Mouse (Mus musculus) limb, embryonic 14.5 days (tissue): ENCODE measurements at regions not wholly inside any gene's neighbourhood (a gene's known extent, or its start where the extent isn't known, plus 50 kb on each side); places are given as distances from the start of the nearest gene placed in this dataset.

Experiments
- ATAC-seq: fragments of 200-750 bp; cut with Nextera tagmentation; 2 replicates; pipeline ENCODE4 v1.8.0; 2017; ENCODE audit warnings: low read depth, moderate number of reproducible peaks, moderate TSS enrichment; ENCODE audit not compliant: low FRiP score
- DNase-seq: peaks from one replicate; pipeline ENCODE4 v3.0.0-alpha.2; 2015; ENCODE audit warnings: low spot score
- H3K27ac ChIP-seq: fragments of 300-500 bp; sonication (generic); replicated peaks from 2 replicates; pipeline ENCODE4 v1.5.1; 2014; ENCODE audit warnings: low read depth, mild to moderate bottlenecking, low read length, moderate library complexity, mixed read lengths
- H3K27me3 ChIP-seq: fragments of 300-500 bp; sonication (generic); 2 replicates; pipeline ENCODE4 v1.6.1; 2014; ENCODE audit warnings: low read length, mixed read lengths; ENCODE audit not compliant: control insufficient read depth, insufficient read depth
- H3K36me3 ChIP-seq: fragments of 300-500 bp; sonication (generic); 2 replicates; pipeline ENCODE4 v1.6.1; 2014; ENCODE audit warnings: mild to moderate bottlenecking, low read length, moderate library complexity, mixed read lengths; ENCODE audit not compliant: control insufficient read depth, insufficient read depth
- H3K4me1 ChIP-seq: fragments of 300-500 bp; sonication (generic); 2 replicates; pipeline ENCODE4 v1.6.1; 2014; ENCODE audit warnings: antibody characterized with exemption, low read length, mixed read lengths; ENCODE audit not compliant: control insufficient read depth, insufficient read depth
- H3K4me2 ChIP-seq: fragments of 300-500 bp; sonication (generic); replicated peaks from 2 replicates; pipeline ENCODE4 v1.6.1; 2014; ENCODE audit warnings: low read depth, mild to moderate bottlenecking, low read length, moderate library complexity; ENCODE audit not compliant: severe bottlenecking
- H3K4me3 ChIP-seq: fragments of 300-500 bp; sonication (generic); replicated peaks from 2 replicates; pipeline ENCODE4 v1.5.1; 2014; ENCODE audit warnings: low read length
- H3K9ac ChIP-seq: fragments of 300-500 bp; sonication (generic); 2 replicates; pipeline ENCODE4 v1.6.1; 2014; ENCODE audit warnings: mild to moderate bottlenecking, low read depth, low read length, moderate library complexity; ENCODE audit not compliant: severe bottlenecking
- H3K9me3 ChIP-seq: fragments of 300-500 bp; sonication (generic); 2 replicates; pipeline ENCODE4 v1.6.1; 2016; ENCODE audit warnings: low read length; ENCODE audit not compliant: control insufficient read depth
- POLR2A ChIP-seq: fragments of 200-500 bp; IDR thresholded peaks from 2 replicates; pipeline ENCODE4 v1.8.0; 2012; ENCODE audit warnings: inconsistent platforms, mild to moderate bottlenecking, moderate library complexity, borderline replicate concordance; ENCODE audit not compliant: insufficient read depth, insufficient read length; ENCODE audit errors: extremely low read depth
- WGBS: fragments of 180-500 bp; shearing (Covaris S2); extraction: QIAGEN DNeasy Blood & Tissue Kit; methylation state at CpG from one replicate; pipeline ENCODE4 v1.1.7; 2014; 5-methylcytosine and 5-hydroxymethylcytosine counted together

GRCm38 (mm10) chr3:155979636-155980035, 582.0 kb upstream of the Negr1 start:
- WGBS, result 68% methylated on average over 2 of the region's 2 CpGs
- ATAC-seq, result no peak
- Histone ChIP-seq H3K4me3 (no peak overlapping the region), H3K4me1 (no peaks in the 10 kb centered on the region), H3K27ac (no peak overlapping the region), H3K4me2 (no peak overlapping the region), H3K9me3 (no peaks in the 10 kb centered on the region), H3K36me3 (no peaks in the 10 kb centered on the region), H3K9ac (no peak overlapping the region), H3K27me3 (no peaks in the 10 kb centered on the region)
- TF ChIP-seq POLR2A, result no peak
- DNase-seq, result no peak

- H3K9me3 ChIP-seq, result no peaks in the 10 kb centered on the region
- H3K4me2 ChIP-seq, result no peak overlapping the region
- no peak overlapping the region for H3K4me3 ChIP-seq
- no peaks in the 10 kb centered on the region for H3K4me1 ChIP-seq
- WGBS, result 18% methylated on average over 2 of the region's 2 CpGs
- TF ChIP-seq POLR2A, result no peak
- H3K9ac ChIP-seq, result no peak overlapping the region
- no peaks in the 10 kb centered on the region for H3K36me3 ChIP-seq
- ATAC-seq (no peak), DNase-seq (no peak)
- no peak overlapping the region for H3K27ac ChIP-seq
- H3K27me3 ChIP-seq, result no peaks in the 10 kb centered on the region
These were observed 567.5 kb upstream of the Negr1 start for GRCm38 (mm10) chr3:155994044-155994443.

- no peak overlapping the region for H3K9ac ChIP-seq
- H3K4me3 ChIP-seq, result no peak overlapping the region
- no peaks in the 10 kb centered on the region for H3K36me3 ChIP-seq
- H3K27ac ChIP-seq, result no peak overlapping the region
- DNase-seq, result no peak
- no peaks in the 10 kb centered on the region for H3K9me3 ChIP-seq
- no peaks in the 10 kb centered on the region for H3K4me1 ChIP-seq
- no peaks in the 10 kb centered on the region for H3K27me3 ChIP-seq
- H3K4me2 ChIP-seq, result no peak overlapping the region
- WGBS, result 69% methylated on average over 7 of the region's 7 CpGs
- TF ChIP-seq POLR2A, result no peak
- no peak for ATAC-seq
These were observed 543.8 kb upstream of the Negr1 start for GRCm38 (mm10) chr3:156017676-156018230.

- Histone ChIP-seq H3K9ac (no peak overlapping the region), H3K27me3 (no peaks in the 10 kb centered on the region), H3K36me3 (no peaks in the 10 kb centered on the region), H3K4me1 (no peaks in the 10 kb centered on the region), H3K9me3 (no peaks in the 10 kb centered on the region), H3K27ac (no peak overlapping the region), H3K4me2 (no peak overlapping the region), H3K4me3 (no peak overlapping the region)
- ATAC-seq (no peak), DNase-seq (no peak)
- no peak for TF ChIP-seq POLR2A
- 71% methylated on average over 5 of the region's 5 CpGs for WGBS
These were observed 532.9 kb upstream of the Negr1 start for GRCm38 (mm10) chr3:156028602-156029188.

GRCm38 (mm10) chr3:156070257-156070656, 491.3 kb upstream of the Negr1 start:
- Histone ChIP-seq H3K4me2 (no peak overlapping the region), H3K4me1 (no peaks in the 10 kb centered on the region), H3K27ac (no peak overlapping the region), H3K9me3 (no peaks in the 10 kb centered on the region), H3K36me3 (no peaks in the 10 kb centered on the region), H3K9ac (no peak overlapping the region), H3K4me3 (no peak overlapping the region), H3K27me3 (no peaks in the 10 kb centered on the region)
- TF ChIP-seq POLR2A, result no peak
- DNase-seq, result no peak
- ATAC-seq, result no peak
- WGBS, result 62% methylated on average over 4 of the region's 4 CpGs

- H3K27me3 ChIP-seq, result no peaks in the 10 kb centered on the region
- no peaks in the 10 kb centered on the region for H3K9me3 ChIP-seq
- H3K27ac ChIP-seq, result no peak overlapping the region
- H3K4me2 ChIP-seq, result no peak overlapping the region
- H3K4me3 ChIP-seq, result no peak overlapping the region
- TF ChIP-seq POLR2A, result no peak
- no peaks in the 10 kb centered on the region for H3K4me1 ChIP-seq
- no peak for ATAC-seq
- no peak for DNase-seq
- H3K36me3 ChIP-seq, result no peaks in the 10 kb centered on the region
- no peak overlapping the region for H3K9ac ChIP-seq
These were observed 479.3 kb upstream of the Negr1 start for GRCm38 (mm10) chr3:156082268-156082667.
